9 mouse cellular contexts compared by ENCODE assay signal in genomic region chr12:86641763-86642162, GRCm38 (mm10). TPM values are rescaled to one million over a fixed set of nuclear protein-coding genes. Genes with fewer than 3 reads are reported as not detected.
A peak's percentile ranks its signal among the peaks of the same experiment; 100 is the strongest.
DNase-seq lines count a peak whose midpoint lies in the region; ATAC-seq lines count a peak whose summit lies in the region.
"Had no signal": no experiment of that assay in that cellular context is flagged by ENCODE, and none has a peak within 500 bp of the region (broad histone marks: within the 10 kb centered on the region; RNA-seq: fewer than 3 reads in every experiment).

No protein-coding gene starts in this region.

- 37% methylated on average over 8 of the region's 8 CpGs for WGBS in midbrain, embryonic 14.5 days
- WGBS in midbrain, embryonic 10.5 days, result 39% methylated on average over 8 of the region's 8 CpGs

- H3K9me3 ChIP-seq in midbrain, embryonic 14.5 days (ENCODE audit: control insufficient read depth, low read length), result no peaks in the 10 kb centered on the region
- H3K9me3 ChIP-seq in midbrain, embryonic 10.5 days (replicated peaks), result no peaks in the 10 kb centered on the region
- H3K9me3 ChIP-seq: limb, embryonic 15.5 days had no signal

- ATAC-seq in midbrain, embryonic 14.5 days (ENCODE audit: low FRiP score, low TSS enrichment), result no peak

- intact Hi-C loops in gastrocnemius, postnatal 14 days (cut with DNase I; ENCODE audit: low total_unique reads), result no loop called here

- H3K36me3 ChIP-seq in midbrain, embryonic 14.5 days (ENCODE audit: control insufficient read depth, insufficient read depth, low read length), result no peaks in the 10 kb centered on the region
- no peaks in the 10 kb centered on the region for H3K36me3 ChIP-seq in midbrain, embryonic 10.5 days
- H3K36me3 ChIP-seq: limb, embryonic 15.5 days had no signal

- peak; percentile 17 for DNase-seq in gastrocnemius, postnatal 10 days
- no peak for DNase-seq in gastrocnemius, postnatal 14 days
- DNase-seq in midbrain, embryonic 14.5 days, result peak; percentile 75
- no peak for DNase-seq in midbrain, embryonic 10.5 days (ENCODE audit: low spot score)
- peak; percentile 71 for DNase-seq in brain, adult 2 months (ENCODE audit: low read depth, low spot score)
- peak; percentile 81 for DNase-seq in retina, embryonic 14.5 days (ENCODE audit: low spot score)
- DNase-seq in spleen, postnatal 14 days (ENCODE audit: low spot score in 2 of 2), result no peak
- no peak for DNase-seq in heart, adult 9 months (ENCODE audit: low spot score in 2 of 2)

- no peaks in the 10 kb centered on the region for H3K27me3 ChIP-seq in midbrain, embryonic 14.5 days (ENCODE audit: control insufficient read depth, insufficient read depth, low read length)
- peaks cover 6% of the 10 kb centered on the region; the same call in 1 of the 2 replicates for H3K27me3 ChIP-seq in midbrain, embryonic 10.5 days (ENCODE audit: low read depth, poor library complexity, severe bottlenecking)
- H3K27me3 ChIP-seq: limb, embryonic 15.5 days had no signal

- no peak overlapping the region for H3K9ac ChIP-seq in midbrain, embryonic 14.5 days (replicated peaks; ENCODE audit: low read length)
- H3K9ac ChIP-seq: limb, embryonic 15.5 days had no signal

- no peak overlapping the region for H3K4me3 ChIP-seq in midbrain, embryonic 14.5 days (replicated peaks; ENCODE audit: low read depth, low read length)
- H3K4me3 ChIP-seq in midbrain, embryonic 10.5 days, result no peak overlapping the region
- H3K4me3 ChIP-seq: limb, embryonic 15.5 days had no signal

- H3K27ac ChIP-seq in midbrain, embryonic 14.5 days (replicated peaks; ENCODE audit: low read depth, low read length), result no peak overlapping the region
- no peak overlapping the region for H3K27ac ChIP-seq in midbrain, embryonic 10.5 days (replicated peaks)
- H3K27ac ChIP-seq: limb, embryonic 15.5 days had no signal

- H3K4me1 ChIP-seq in midbrain, embryonic 14.5 days (ENCODE audit: control insufficient read depth, insufficient read depth, low read length), result peaks cover 14% of the 10 kb centered on the region
- peaks cover 26% of the 10 kb centered on the region for H3K4me1 ChIP-seq in midbrain, embryonic 10.5 days

- H3K4me2 ChIP-seq in midbrain, embryonic 14.5 days (ENCODE audit: low read length), result no peak overlapping the region
- H3K4me2 ChIP-seq: limb, embryonic 15.5 days had no signal

RNA-seq across cellular contexts. Expression of gene Vash1, which starts 36.7 kb away (rescaled TPM):
- total RNA-seq in gastrocnemius, postnatal 10 days (2021), result 10 to 100 TPM; 29.9 to 34.5 TPM
- 10 to 100 TPM; 16.2 to 23.0 TPM for total RNA-seq in gastrocnemius, postnatal 14 days (2021)
- 32.0 and 34.0 TPM in 2 replicates for polyA plus RNA-seq in midbrain, embryonic 14.5 days (2014; fragmentation: Nextera tagmentation; extraction: Ambion mirVana)
- 17.5 and 22.3 TPM in 2 replicates for polyA plus RNA-seq in midbrain, embryonic 10.5 days (2016; fragmentation: Nextera tagmentation; extraction: Ambion mirVana)

Comparison
In these comparisons a context has a peak if more than half of its experiments do, and no peak if none do; other contexts are left out.
1. DNase-seq: peak in gastrocnemius, postnatal 10 days (single experiment), midbrain, embryonic 14.5 days (single experiment), brain, adult 2 months (single experiment) and retina, embryonic 14.5 days (single experiment); none in gastrocnemius, postnatal 14 days (single experiment), midbrain, embryonic 10.5 days (single experiment), spleen, postnatal 14 days (0 of 2) and heart, adult 9 months (0 of 2).